Mouse (Mus musculus): ENCODE data around the gene Vwa5b2.

Gene Vwa5b2

GRCm38 (mm10) chr16:20610501-20611356 is 21.5 kb downstream of the Vwa5b2 start:
- peak; percentile 90 for DNase-seq (ENCODE audit: low read depth, low spot score)

GRCm38 (mm10) chr16:20611357-20612227 is 22.3 kb downstream of the Vwa5b2 start, which contains the start of the genes Eef1akmt4, Gm49333 and Alg3:
TSS of gene Eef1akmt4 (plus strand) at chr16:20611593.
TSS of gene Gm49333 (plus strand) at chr16:20611610.
TSS of gene Alg3 (minus strand) at chr16:20611735.
- DNase-seq (ENCODE audit: low read depth, low spot score) = peak; percentile 94

- peak; percentile 52 for DNase-seq (ENCODE audit: low read depth, low spot score)
These were observed 30.5 kb downstream of the Vwa5b2 start for GRCm38 (mm10) chr16:20619541-20620398.

- DNase-seq (ENCODE audit: low read depth, low spot score) = no peak
These were observed 31.1 kb downstream of the Vwa5b2 start for GRCm38 (mm10) chr16:20620399-20620735.

- DNase-seq (ENCODE audit: low read depth, low spot score) = peak; percentile 24
These were observed 31.5 kb downstream of the Vwa5b2 start for GRCm38 (mm10) chr16:20620751-20621190.

GRCm38 (mm10) chr16:20621191-20621990 is 32.1 kb downstream of the Vwa5b2 start, which contains the start of gene Camk2n2:
TSS of gene Camk2n2 (minus strand) at chr16:20621287.
- peak; percentile 45 for DNase-seq (ENCODE audit: low read depth, low spot score)

GRCm38 (mm10) chr16:20621991-20622685 is 32.9 kb downstream of the Vwa5b2 start:
- peak; percentile 73 for DNase-seq (ENCODE audit: low read depth, low spot score)

- no peak for DNase-seq (ENCODE audit: low read depth, low spot score)
These were observed 33.9 kb downstream of the Vwa5b2 start for GRCm38 (mm10) chr16:20623211-20623610.

- DNase-seq (ENCODE audit: low read depth, low spot score) = no peak
These were observed 39.7 kb downstream of the Vwa5b2 start for GRCm38 (mm10) chr16:20628871-20629391.

GRCm38 (mm10) chr16:20629731-20630634 is 40.7 kb downstream of the Vwa5b2 start, which contains the start of gene Ece2:
TSS of gene Ece2 (plus strand) at chr16:20629828.
- peak; percentile 30 for DNase-seq (ENCODE audit: low read depth, low spot score)

GRCm38 (mm10) chr16:20637410-20637809 is 48.1 kb downstream of the Vwa5b2 start:
- no peak for DNase-seq (ENCODE audit: low read depth, low spot score)

- DNase-seq (ENCODE audit: low read depth, low spot score) = no peak
These were observed 49.1 kb downstream of the Vwa5b2 start for GRCm38 (mm10) chr16:20638367-20638766.

GRCm38 (mm10) chr16:20642161-20642560 is 52.9 kb downstream of the Vwa5b2 start:
- DNase-seq (ENCODE audit: low read depth, low spot score) = peak; percentile 61

- DNase-seq (ENCODE audit: low read depth, low spot score) = no peak
These were observed 54.6 kb downstream of the Vwa5b2 start for GRCm38 (mm10) chr16:20643911-20644310.

- DNase-seq (ENCODE audit: low read depth, low spot score) = peak; percentile 95
These were observed 62.0 kb downstream of the Vwa5b2 start, which contains the start of gene Psmd2 for GRCm38 (mm10) chr16:20651076-20651946. TSS of gene Psmd2 (plus strand) at chr16:20651652.

GRCm38 (mm10) chr16:20651947-20652310 is 62.7 kb downstream of the Vwa5b2 start:
- DNase-seq (ENCODE audit: low read depth, low spot score) = no peak

GRCm38 (mm10) chr16:20653315-20653714 is 64.0 kb downstream of the Vwa5b2 start:
- DNase-seq (ENCODE audit: low read depth, low spot score) = no peak
